Mouse (Mus musculus) megakaryocyte-erythroid progenitor cell, adult 5 weeks (primary cell): Measurements from ENCODE around the gene Fam71a. TPM values are rescaled to one million over a fixed set of nuclear protein-coding genes. Genes with fewer than 3 reads are reported as not detected.

Experiments
- polyA plus RNA-seq: library from polyadenylated mRNA; stranded (reverse); fragments of >175 nt; gene quantifications from 2 replicates; pipeline ENCODE4 v1.2.3, GENCODE M21; 2012

Gene Fam71a
- 0.31 and 0.75 TPM in 2 replicates for polyA plus RNA-seq

GRCm38 (mm10) chr1:191164717-191165116 lies at the start of gene Fam71a:
Gene Fam71a (minus strand): TSS chr1:191164817.

Other genes with a start within 250 kb of the Fam71a start
- gene Angel2, start 239.7 kb downstream of the Fam71a start, polyA plus RNA-seq = 9.5 and 12.1 TPM in 2 replicates
- gene Vash2, start 185.5 kb downstream of the Fam71a start, polyA plus RNA-seq = 1.2 and 3.0 TPM in 2 replicates
- 10.1 and 12.3 TPM in 2 replicates for gene Flvcr1, start 138.7 kb downstream of the Fam71a start, polyA plus RNA-seq
- gene Spata45, start 128.2 kb downstream of the Fam71a start, polyA plus RNA-seq = not detected in 2 replicates
- gene Tatdn3, start 101.9 kb downstream of the Fam71a start, polyA plus RNA-seq = 0.46 and 0.71 TPM in 2 replicates
- 12.4 and 14.9 TPM in 2 replicates for gene Nsl1, start 101.8 kb downstream of the Fam71a start, polyA plus RNA-seq
- 9.2 and 12.2 TPM in 2 replicates for gene Batf3, start 67.0 kb downstream of the Fam71a start, polyA plus RNA-seq
- gene Atf3, start 53.2 kb upstream of the Fam71a start, polyA plus RNA-seq = 35.3 and 41.6 TPM in 2 replicates
- gene Nenf, start 153.4 kb upstream of the Fam71a start, polyA plus RNA-seq = 38.1 and 61.4 TPM in 2 replicates
- gene Tmem206, start 161.1 kb upstream of the Fam71a start, polyA plus RNA-seq = 10.6 and 12.2 TPM in 2 replicates
- gene Ppp2r5a, start 238.5 kb upstream of the Fam71a start, polyA plus RNA-seq = 69.1 and 77.4 TPM in 2 replicates